Mouse (Mus musculus) thymus, adult 18-20 months (tissue): ENCODE data around the gene Ltc4s.

Experiments used
- DNase-seq, 2 experiments: peaks; one replicate each; pipeline ENCODE4 v3.0.0; 2022; ENCODE audit warnings: mixed read lengths in 2 of 2

Gene Ltc4s

DNA sequence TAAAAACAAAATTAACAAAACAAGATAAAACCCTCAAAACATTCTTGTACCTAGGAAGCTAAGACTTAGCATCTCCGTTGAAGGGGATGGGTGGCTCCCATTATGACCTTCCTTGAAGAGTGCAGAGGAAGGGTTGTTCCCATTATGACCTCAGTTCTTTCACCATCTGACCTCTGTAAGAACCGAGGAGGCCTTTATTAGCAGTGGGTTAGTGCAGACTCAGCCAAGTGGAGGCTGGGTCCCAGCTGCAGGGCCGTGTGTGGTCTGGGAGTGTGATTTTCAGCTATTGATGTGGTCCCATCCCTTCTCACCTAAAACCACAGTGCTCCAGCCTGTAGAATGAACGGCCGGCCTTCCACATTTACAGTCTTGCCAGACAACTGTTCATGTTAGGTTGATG lies 6.9 kb upstream of the Ltc4s start:
- DNase-seq: no peak

DNA sequence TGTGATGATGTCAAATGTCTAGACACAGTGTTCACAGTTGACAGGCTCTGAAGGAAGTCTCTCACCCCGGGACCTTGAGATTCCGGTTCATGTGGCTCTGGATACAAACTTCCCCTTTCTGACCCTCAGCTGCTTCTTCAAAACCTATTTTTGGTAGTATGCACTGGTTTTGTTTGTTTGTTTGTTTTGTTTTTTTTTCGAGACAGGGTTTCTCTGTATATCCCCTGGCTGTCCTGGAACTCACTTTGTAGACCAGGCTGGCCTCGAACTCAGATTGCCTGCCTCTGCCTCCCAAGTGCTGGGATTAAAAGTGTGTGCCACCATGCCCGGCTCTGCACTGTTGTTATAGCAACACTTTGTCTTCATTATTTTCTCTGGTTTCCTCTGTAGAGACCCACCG lies 5.5 kb upstream of the Ltc4s start:
- no peak for DNase-seq

DNA sequence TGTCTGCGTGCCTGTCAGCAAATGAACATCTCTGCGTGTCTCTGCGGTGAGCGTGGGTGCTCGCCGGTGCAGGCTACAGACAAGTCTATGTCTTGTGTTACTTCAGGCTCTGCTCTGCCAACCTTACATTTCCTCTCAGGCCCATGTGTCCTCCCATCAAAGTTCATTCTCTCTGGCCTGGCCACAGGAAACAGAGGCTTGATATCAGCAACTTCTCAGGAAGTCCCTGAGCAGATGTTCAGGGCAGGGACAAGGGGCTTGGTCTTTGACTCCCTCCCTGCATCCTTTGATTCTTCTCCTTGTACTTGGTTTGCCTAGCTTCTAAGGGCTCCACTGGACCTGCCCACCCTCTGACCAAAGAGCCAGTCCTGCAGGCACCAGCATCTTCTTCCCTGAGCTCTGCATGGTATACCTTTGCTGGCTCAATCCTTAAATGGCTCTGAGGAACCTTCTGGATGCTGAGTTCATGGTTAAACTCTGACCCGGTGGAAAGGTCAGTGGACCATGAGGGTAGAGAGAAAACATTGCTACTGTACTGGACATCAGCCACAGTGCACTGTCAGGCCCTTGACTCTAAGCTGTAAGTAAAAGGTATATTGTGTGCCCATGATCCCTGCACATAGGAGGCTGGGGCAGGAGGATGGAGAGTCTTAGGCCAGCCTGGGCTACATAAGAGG lies 2.0 kb upstream of the Ltc4s start:
- DNase-seq: no peak

DNA sequence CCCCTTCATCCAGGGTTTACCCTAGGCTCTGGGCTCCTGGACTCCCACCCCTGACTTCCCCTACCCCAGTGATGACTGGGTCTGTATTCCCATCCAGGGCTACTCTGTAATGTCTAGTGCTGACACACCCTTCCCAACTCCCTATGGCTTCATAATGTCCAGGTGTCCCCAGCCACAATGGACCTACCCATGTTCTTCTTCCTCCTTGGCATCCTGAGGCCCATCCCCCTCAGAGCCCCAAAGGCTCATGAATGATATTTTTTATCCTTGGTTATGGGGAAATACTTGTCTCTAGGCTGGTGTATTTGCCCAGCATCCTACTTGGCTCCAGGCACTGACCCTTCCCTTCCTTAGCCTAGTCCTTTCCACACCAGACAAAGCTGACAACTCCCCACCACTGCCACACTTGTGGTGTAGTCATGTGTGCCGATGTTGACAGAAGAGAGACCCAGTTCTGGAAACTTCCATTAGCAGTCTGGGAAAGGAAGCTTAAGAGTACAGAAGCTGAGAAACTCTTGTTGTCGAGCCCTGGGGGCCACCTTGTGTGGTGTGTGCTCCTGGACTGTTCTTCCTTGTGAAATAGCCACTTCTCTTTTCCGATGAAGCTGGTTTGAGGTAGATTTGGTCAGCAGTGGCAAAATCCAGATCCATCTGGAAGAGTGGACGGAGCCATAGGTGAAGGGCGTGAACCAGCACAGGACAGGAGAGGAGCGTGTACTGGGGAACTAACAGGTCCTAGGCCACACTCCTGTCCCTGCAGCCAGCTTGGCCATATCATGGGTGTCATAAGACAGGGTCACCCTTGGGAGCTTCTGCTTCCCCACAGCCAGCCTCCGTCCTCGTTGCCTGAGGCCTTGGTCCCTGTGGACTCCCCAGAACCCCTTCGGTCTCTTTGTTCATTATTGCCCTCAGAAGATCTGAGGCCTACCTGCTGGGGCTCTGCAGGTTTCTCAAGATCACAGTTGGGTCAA lies 690 bp upstream of the Ltc4s start:
- no peak for DNase-seq

DNA sequence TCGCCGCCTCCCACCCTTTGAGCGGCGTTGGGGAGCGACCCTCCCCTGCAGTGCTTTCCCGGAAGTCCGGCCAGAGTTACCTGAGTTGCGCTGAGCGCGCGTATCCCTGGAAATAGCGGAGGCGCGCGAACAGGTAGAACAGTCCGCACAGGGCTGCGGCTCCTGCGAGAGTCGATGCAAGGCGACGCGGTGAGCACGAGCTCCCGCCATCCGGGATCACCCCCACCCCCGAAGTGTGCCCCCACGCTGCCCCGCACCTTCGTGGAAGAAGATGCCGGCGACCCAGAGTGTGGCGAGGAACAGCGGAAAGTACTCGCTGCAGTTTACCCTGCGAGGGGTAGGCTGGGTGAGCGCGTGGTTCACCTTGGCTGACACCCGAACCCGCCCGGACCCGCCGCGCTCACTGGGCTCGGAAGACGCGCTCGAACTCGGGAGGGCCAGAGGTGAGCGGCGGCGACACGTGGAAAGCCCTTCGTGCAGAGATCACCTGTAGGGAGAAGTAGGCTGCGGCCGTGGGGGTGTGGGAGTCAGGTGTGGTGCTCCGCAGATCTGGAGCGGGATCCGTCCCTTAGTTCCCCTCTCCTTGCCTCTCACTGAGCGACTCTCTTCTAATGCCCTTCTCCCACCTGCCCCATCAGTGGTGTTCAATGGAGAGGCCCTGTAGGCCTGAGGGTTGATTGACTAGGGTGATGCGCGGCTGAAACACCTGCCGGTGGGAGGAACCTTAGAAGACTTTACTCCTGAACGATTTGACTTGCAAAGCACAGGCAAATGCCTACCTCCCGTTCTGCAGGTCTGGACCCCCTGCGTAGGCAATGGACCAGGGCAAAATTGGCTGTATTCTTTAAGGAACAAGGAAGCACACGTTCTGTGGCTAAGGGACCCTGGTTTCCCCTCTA lies 1.2 kb downstream of the Ltc4s start:
- peak in 1 of 2 experiments; percentile 19 for DNase-seq

DNA sequence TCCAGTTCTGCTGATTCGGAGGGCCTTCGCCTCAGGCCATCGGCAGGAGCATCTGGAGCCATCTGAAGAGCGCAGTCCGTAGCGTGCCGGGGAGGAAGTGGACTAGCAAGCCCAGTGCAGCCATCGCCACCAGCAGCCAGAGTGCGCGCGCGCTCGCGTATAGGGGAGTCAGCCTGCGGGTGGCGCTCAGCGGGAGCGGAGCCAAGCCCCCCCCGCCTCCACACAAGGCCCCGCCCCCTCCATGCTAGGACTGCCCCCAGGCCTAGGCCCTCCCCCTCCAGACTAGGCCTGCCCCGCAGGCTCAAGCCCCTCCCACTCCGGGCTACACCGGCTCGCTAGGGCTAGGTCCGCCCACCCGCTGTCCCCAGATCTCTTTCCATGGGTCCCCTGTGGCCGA lies 1.9 kb downstream of the Ltc4s start:
- peak; percentile 82 for DNase-seq

DNA sequence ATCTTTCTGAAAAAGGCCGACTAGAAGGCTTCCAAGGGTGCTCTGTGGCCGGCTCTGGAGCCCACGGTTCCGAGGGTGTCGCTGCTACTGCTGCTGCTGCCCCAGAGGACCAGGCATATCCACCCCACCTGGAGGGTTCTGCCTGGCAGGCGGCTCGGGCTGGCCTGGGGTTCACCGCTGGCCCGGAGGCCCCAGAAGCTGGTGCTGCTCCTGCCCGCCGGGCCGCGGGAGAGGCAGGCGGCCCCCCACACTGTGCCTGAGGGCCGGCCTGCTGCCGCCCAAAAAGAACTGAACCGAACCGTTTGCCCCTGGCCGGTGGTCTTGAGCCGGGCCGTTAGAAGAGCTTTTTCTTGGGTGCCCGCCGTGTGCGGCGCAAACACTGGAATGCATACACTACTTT lies 3.8 kb downstream of the Ltc4s start:
- no peak for DNase-seq

DNA sequence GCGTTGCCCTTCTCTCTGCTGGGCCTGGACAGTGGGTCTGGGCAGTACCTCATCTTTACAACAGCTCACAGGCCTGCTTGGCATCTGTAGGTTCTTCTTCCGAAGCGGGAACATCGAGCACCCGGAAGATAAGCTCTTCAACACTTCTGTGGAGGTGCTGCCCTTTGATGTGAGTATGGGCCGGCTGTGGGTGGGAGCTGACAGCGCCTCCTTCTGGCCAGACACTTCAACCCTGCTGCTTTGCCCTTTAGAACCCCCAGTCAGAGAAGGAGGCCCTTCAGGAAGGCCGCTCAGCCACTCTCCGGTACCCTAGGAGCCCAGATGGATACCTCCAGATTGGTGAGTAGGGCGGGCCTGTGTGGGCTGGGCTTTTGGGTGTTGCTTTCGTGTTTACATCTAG lies 4.4 kb downstream of the Ltc4s start:
- DNase-seq: no peak

DNA sequence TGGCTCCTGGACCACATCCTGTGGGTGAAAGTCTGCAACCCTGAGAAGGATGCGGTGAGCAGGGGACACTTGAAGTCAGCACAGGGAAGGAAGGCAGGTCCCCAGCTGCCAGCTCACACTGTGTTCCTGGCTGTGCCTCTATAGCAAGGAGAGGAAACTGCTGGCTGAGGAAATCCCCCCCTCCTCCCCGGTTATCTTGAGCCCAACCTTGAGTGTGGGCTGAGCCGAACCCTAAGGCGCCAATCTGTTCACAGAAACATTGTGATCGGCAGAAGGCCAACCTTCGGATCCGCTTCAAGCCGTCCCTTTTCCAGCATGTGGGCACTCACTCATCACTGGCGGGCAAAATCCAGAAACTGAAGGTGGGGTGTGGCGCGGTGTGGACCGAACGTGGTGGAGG lies 5.4 kb downstream of the Ltc4s start:
- no peak for DNase-seq

DNA sequence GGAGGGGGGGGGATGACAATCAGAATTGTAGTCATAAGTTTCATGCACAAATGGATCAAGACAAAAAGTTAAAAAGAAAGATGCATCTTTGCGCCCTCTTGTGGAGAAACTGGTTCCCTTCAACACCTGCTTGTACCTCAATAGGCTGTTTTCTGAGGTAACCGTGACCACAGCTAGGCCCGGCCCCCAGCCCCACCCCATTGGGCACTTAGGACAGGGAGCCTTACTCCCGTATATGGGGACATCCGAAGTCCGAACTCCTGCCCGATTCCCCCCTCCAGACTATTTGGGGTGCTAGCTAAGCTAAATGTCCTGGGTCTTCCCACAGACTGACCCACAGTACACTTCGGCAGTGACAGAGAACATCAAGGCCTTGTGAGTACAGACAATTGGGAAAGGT lies 7.0 kb downstream of the Ltc4s start:
- no peak for DNase-seq

DNA sequence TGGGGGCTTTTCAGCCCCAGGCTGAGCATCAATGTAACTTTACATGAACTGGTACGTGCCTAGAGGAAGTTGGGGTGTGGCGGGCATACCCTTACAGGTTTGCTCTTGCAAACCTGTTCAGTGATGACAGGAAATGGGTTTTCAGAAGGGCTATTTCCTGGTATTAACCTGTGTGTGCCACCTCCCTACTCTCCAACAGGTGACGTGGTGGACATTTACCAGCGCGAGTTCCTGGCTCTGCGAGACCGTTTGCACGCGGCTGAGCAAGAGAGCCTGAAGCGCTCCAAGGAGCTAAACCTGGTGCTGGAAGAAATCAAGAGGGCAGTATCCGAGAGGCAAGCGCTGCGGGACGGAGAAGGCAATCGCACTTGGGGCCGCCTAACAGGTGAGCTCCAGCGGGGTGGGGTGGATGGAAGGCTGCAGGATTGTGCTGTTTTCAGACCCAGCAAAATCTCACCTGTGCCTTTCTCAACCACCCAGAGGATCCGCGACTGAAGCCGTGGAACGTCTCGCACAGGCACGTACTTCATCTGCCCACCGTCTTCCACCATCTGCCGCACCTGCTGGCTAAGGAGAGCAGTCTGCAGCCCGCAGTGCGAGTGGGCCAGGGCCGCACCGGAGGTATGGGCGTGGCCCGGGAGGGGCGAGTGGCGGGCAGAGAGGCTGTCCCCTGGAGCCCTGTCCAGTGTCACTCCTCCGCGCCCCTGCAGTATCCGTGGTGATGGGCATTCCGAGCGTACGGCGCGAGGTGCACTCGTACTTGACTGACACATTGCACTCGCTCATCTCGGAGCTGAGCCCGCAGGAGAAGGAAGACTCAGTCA lies 7.7 kb downstream of the Ltc4s start:
- DNase-seq: no peak

DNA sequence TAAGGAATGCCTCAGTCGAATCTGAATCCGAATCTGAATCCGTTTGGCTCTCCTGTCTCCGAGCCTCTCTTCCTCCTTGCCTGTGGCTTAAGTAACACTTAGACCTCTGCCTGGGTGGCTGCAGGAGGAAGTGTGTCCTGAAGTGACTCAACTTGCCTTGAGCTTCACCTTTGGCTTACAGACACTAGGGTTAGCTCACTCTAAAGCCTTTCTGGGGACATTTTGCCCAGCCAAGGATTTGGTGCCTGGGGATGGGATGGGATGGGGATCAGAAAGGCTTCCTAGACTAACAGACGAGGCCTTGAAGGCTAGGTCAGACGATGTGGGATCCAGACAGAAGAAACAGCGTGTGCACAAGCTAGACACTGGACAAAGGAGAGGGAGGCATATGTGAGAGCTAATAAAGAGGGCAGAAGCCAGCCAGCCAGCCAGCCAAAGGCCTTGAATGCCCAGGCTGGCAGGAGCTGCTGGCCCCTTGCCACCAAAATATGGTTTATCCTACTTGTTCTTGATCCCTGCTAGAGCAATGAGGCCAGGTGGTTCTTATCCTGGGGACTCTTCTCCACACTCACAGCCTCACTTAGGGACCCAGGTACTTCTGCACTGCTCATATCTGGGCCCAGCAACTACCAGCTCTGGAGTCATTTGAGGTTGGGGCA lies 9.0 kb downstream of the Ltc4s start:
- DNase-seq: no peak

DNA sequence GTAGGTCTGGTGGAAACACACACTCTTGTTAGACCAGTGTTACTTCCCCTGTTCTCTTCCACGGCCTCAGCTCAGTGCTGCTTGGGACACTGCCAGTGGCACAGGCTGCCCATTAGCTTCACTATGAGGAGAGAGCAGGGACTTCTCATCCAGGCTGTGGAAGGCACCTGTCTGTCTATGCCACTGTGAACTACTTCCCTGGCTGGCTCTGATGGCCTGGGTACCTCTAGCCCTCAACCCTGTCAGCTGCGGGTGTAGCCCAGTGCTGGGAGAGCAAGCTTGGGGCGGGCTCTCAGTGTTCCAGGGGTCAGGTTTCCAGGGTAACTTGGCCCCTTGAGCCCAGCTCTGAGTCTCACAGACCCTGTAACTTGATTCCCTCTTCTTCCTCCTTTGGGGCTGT lies 9.6 kb downstream of the Ltc4s start:
- no peak for DNase-seq

DNA sequence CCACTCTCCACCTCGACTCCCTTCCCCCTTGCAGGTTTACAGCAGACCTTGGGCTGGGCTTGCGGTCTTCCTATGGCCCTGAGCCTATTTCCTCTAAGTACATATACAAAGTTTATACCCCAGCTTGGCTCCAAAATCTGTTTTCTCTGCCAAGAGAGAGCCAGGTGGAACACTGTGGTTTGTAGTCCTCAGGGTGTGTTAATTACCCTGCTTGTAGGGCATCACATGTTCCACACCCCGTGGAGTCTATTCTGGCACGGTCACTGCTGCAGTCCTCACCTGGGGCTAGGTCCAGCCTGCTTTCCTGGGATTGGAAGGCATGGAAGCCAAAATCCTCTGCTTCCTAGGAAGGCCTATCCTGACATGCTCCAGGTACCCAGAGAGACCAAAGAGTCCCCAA lies 10.7 kb downstream of the Ltc4s start:
- DNase-seq: no peak

DNA sequence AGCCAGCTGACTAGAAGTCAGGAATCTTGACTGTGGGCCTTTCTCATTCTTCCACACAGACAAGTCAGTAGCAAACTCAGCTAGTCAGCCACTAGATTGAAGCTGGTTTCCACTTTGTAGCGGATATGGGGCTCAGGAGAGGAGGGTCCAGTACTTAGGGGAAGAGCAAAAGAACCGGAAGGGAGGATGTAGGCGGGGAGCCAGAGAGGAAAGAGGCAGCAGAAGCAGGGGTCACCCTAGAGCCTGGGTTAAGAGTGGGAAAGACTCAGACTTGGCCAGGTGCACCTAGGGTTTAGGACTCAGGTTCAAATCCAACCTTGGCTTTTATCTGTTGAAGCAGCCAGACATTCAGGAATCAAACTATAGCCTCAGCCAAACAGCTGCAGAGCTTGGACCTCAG lies 11.2 kb downstream of the Ltc4s start:
- no peak for DNase-seq

DNA sequence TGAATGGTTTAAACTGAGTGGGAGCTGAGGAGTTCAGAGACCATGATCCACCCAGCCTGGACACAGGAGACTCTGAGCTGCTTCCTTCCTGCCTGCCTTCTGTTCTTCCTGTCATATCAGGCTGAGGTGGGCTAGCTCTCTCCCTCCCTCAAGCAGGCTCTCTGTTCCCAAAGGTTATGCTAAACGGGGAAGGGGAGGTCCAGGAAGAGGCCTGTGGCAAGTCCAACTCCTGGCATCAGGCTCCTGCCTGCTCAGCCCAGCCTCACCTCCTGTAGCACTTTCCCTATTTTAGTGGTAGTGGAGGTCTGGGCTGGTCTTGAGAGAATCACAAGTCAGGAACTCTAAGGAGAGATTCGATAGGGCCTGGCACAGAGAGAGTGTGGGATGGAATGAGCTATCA lies 12.0 kb downstream of the Ltc4s start:
- DNase-seq: no peak

DNA sequence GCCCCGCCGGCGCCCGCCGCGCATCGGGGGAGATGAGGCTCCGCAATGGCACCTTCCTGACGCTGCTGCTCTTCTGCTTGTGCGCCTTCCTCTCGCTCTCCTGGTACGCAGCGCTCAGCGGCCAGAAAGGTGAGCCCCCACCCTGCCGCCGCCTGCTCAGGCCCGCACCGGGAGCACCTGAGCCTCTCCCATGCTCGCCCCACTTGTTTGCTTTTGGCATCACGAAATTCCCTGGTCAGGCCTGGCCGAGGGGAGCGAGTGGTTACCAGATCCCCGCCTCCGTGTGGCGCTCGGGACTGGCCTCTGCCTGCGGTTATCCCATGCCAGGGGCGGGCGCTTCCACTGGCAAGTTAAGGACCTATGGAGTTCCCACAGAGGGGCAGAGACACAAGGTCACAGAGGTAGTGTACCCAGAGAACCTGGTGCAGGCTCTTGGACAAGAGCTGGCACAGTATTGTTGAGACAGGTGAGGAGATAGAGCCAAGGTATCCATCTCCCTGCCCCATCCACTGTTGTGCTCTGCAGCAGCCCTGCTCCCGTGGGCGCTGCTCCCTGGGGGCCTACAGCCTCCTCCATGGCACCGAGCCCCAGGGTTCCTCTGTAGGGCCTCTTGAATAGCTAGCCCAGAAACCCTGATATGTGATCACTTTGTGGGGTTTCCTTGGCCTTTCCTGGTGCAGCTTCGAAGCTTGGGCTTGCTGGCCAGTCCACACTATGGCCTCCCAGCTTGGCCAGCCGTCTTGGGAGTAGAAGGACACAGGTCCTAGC lies 12.6 kb downstream of the Ltc4s start:
- DNase-seq: no peak

DNA sequence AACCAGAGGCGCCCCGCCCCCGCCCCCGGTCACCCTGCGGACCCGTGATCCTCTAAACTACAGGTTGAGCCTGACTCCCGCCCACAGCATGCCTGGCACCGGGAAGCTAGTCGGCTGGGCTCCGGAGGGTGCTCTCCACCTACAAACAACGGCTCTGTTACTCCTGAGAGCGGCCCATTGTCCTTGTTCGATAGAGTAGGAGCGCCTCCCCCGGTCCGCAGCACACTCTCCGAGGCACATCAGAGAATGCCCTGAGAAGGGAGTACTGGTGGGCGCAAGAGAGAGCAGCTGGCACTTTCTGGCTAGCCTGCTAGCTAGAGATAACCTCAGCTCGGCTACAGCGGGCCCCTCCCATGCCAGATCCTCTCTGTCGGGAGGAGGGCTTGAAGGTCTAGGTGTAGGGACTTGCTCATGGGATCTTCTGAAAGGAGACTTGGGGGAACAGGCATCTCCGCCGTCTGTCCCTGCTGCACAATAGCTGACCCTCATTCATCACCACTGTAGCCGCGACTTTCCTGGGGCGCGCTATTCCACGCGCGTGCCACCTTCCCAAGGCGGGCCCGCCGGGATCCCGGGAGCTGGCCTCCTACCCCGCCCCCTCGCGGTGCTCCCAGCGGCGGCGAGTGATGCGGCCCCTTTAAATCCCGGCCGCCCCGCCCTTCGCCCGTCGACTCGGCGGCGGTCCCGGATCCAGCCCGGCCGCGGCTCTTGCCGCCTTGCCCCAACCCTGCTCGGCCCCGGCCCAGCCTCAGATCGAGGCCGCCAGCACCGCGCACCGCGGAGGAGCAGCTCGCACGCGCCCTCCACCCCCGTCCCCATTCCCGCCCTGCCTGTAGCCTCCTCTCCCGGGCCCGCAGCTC lies 13.5 kb downstream of the Ltc4s start:
- DNase-seq: peak; percentile 48 to 57

DNA sequence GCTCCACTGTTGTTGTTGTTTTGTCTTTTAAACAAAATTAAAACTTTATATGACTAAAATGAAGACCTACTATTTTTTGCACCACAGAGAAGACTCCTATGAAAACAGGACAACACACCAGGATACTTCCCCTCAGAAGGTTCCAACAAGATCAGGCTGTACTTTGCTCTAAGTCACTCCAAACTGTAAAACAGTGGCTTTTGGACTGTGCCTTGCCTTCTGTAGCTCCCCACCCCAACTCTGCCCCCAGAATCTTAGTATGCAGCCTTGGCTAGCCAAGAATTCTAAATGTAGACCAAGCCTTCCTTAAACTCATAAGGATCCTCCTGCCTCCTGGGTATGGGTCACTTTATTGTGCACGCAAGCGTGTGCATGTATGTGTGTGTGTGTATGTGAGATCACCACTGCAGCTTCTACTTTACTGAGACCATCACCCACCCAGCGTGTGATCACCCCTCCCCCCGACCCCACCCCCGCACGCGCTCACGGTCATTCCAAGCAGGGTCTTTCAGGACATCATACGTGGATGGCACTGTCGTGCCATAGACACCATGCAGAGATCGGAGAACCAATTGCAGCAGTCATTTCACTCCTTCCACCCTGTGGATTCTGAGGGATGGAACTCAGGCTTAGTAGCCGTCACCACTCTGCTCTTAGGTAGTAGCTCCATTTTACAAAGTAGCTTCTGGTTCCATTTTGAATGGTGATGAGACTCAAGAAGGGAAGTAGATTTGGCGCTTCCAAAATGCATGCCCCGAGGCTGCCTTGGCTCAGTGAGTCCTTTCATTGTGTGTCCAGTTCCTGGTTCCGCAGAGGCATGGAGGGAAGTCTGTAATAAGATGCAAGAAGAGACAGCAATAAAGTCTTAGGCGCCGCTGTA lies 14.4 kb downstream of the Ltc4s start:
- DNase-seq: no peak
